Mouse (Mus musculus): ENCODE measurements around the gene Pmm1.

GRCm38 (mm10) chr15:81917201-81917600 is 43.5 kb downstream of the Pmm1 start:
- TF ChIP-seq POLR2A (IDR thresholded peaks at IDR 0.05; ENCODE audit: control insufficient read depth, extremely low read depth, insufficient read depth, low read length, poor library complexity), result no peak
- no peak for TF ChIP-seq CTCF (IDR thresholded peaks at IDR 0.05; ENCODE audit: borderline replicate concordance, control insufficient read depth, extremely low read depth, insufficient read depth, low read length, poor library complexity)

All from thymus, adult 2 months (tissue).